Mouse (Mus musculus): ENCODE results near the gene Hprt.

The Hprt gene

GRCm38 (mm10) chrX:53046911-53047310 is 59.0 kb downstream of the Hprt start:
- H3K36me3 ChIP-seq (ENCODE audit: insufficient read depth, low read length), result no peaks in the 10 kb centered on the region
- H3K4me3 ChIP-seq (replicated peaks; ENCODE audit: low read length), result no peak overlapping the region
- peaks cover 15% of the 10 kb centered on the region for H3K4me1 ChIP-seq (replicated peaks; ENCODE audit: low read depth, low read length)
- no peaks in the 10 kb centered on the region for H3K27me3 ChIP-seq (ENCODE audit: insufficient read depth, low read length)
- no peaks in the 10 kb centered on the region for H3K9me3 ChIP-seq (ENCODE audit: low read length)
- no peak for TF ChIP-seq POU5F1 (IDR thresholded peaks at IDR 0.05; ENCODE audit: borderline replicate concordance, low read length)
- no peak for TF ChIP-seq CTCF (conservative IDR thresholded peaks at IDR 0.05; ENCODE audit: low read length)
- no peak for TF ChIP-seq NANOG (IDR thresholded peaks at IDR 0.05; ENCODE audit: borderline replicate concordance, low read length)

GRCm38 (mm10) chrX:53049196-53049595 is 61.3 kb downstream of the Hprt start:
- Histone ChIP-seq H3K27me3 (ENCODE audit: insufficient read depth, low read length) (no peaks in the 10 kb centered on the region; the same call in 1 of the 2 replicates), H3K9me3 (ENCODE audit: low read length) (no peaks in the 10 kb centered on the region), H3K36me3 (ENCODE audit: insufficient read depth, low read length) (no peaks in the 10 kb centered on the region), H3K4me3 (replicated peaks; ENCODE audit: low read length) (no peak overlapping the region), H3K4me1 (replicated peaks; ENCODE audit: low read depth, low read length) (peaks cover 33% of the 10 kb centered on the region)
- TF ChIP-seq CTCF (conservative IDR thresholded peaks at IDR 0.05; ENCODE audit: low read length) (no peak), POU5F1 (IDR thresholded peaks at IDR 0.05; ENCODE audit: borderline replicate concordance, low read length) (no peak), NANOG (IDR thresholded peaks at IDR 0.05; ENCODE audit: borderline replicate concordance, low read length) (no peak)

- H3K4me3 ChIP-seq (replicated peaks; ENCODE audit: low read length), result 0 out of 2 replicates have a peak overlapping the region, but pooled peaks have one; percentile 20
- H3K36me3 ChIP-seq (ENCODE audit: insufficient read depth, low read length), result no peaks in the 10 kb centered on the region
- no peaks in the 10 kb centered on the region for H3K9me3 ChIP-seq (ENCODE audit: low read length)
- no peaks in the 10 kb centered on the region; the same call in 1 of the 2 replicates for H3K27me3 ChIP-seq (ENCODE audit: insufficient read depth, low read length)
- peaks cover 31% of the 10 kb centered on the region for H3K4me1 ChIP-seq (replicated peaks; ENCODE audit: low read depth, low read length)
- no peak for TF ChIP-seq NANOG (IDR thresholded peaks at IDR 0.05; ENCODE audit: borderline replicate concordance, low read length)
- TF ChIP-seq POU5F1 (IDR thresholded peaks at IDR 0.05; ENCODE audit: borderline replicate concordance, low read length), result no peak
- no peak for TF ChIP-seq CTCF (conservative IDR thresholded peaks at IDR 0.05; ENCODE audit: low read length)
These were observed 62.4 kb downstream of the Hprt start for GRCm38 (mm10) chrX:53050353-53050752.

- no peaks in the 10 kb centered on the region for H3K9me3 ChIP-seq (ENCODE audit: low read length)
- TF ChIP-seq POU5F1 (IDR thresholded peaks at IDR 0.05; ENCODE audit: borderline replicate concordance, low read length) (no peak), NANOG (IDR thresholded peaks at IDR 0.05; ENCODE audit: borderline replicate concordance, low read length) (no peak), CTCF (conservative IDR thresholded peaks at IDR 0.05; ENCODE audit: low read length) (no peak)
- H3K27me3 ChIP-seq (ENCODE audit: insufficient read depth, low read length), result peaks cover 8% of the 10 kb centered on the region; the same call in 1 of the 2 replicates
- H3K4me3 ChIP-seq (replicated peaks; ENCODE audit: low read length), result peak overlapping the region; percentile 72
- no peaks in the 10 kb centered on the region for H3K36me3 ChIP-seq (ENCODE audit: insufficient read depth, low read length)
- peaks cover 39% of the 10 kb centered on the region for H3K4me1 ChIP-seq (replicated peaks; ENCODE audit: low read depth, low read length)
These were observed 64.9 kb downstream of the Hprt start for GRCm38 (mm10) chrX:53052652-53053500.

GRCm38 (mm10) chrX:53053885-53054284 is 65.9 kb downstream of the Hprt start:
- no peaks in the 10 kb centered on the region for H3K9me3 ChIP-seq (ENCODE audit: low read length)
- no peak overlapping the region for H3K4me3 ChIP-seq (replicated peaks; ENCODE audit: low read length)
- H3K4me1 ChIP-seq (replicated peaks; ENCODE audit: low read depth, low read length), result peaks cover 39% of the 10 kb centered on the region
- no peaks in the 10 kb centered on the region for H3K36me3 ChIP-seq (ENCODE audit: insufficient read depth, low read length)
- H3K27me3 ChIP-seq (ENCODE audit: insufficient read depth, low read length), result peaks cover 14% of the 10 kb centered on the region; the same call in 1 of the 2 replicates
- TF ChIP-seq POU5F1 (IDR thresholded peaks at IDR 0.05; ENCODE audit: borderline replicate concordance, low read length) (no peak), NANOG (IDR thresholded peaks at IDR 0.05; ENCODE audit: borderline replicate concordance, low read length) (no peak), CTCF (conservative IDR thresholded peaks at IDR 0.05; ENCODE audit: low read length) (no peak)

- Histone ChIP-seq H3K9me3 (ENCODE audit: low read length) (no peaks in the 10 kb centered on the region), H3K4me3 (replicated peaks; ENCODE audit: low read length) (peak overlapping the region; percentile 80; the same call in 1 of the 2 replicates), H3K4me1 (replicated peaks; ENCODE audit: low read depth, low read length) (peaks cover 34% of the 10 kb centered on the region), H3K27me3 (ENCODE audit: insufficient read depth, low read length) (peaks cover 24% of the 10 kb centered on the region), H3K36me3 (ENCODE audit: insufficient read depth, low read length) (no peaks in the 10 kb centered on the region)
- no peak for TF ChIP-seq CTCF (conservative IDR thresholded peaks at IDR 0.05; ENCODE audit: low read length)
- no peak for TF ChIP-seq POU5F1 (IDR thresholded peaks at IDR 0.05; ENCODE audit: borderline replicate concordance, low read length)
- no peak for TF ChIP-seq NANOG (IDR thresholded peaks at IDR 0.05; ENCODE audit: borderline replicate concordance, low read length)
These were observed 67.8 kb downstream of the Hprt start for GRCm38 (mm10) chrX:53055771-53056170.

- H3K36me3 ChIP-seq (ENCODE audit: insufficient read depth, low read length), result no peaks in the 10 kb centered on the region
These were observed 68.7 kb downstream of the Hprt start for GRCm38 (mm10) chrX:53056627-53057026.

GRCm38 (mm10) chrX:53057054-53057759 is 69.3 kb downstream of the Hprt start:
- H3K9me3 ChIP-seq (ENCODE audit: low read length), result no peaks in the 10 kb centered on the region
- H3K4me1 ChIP-seq (replicated peaks; ENCODE audit: low read depth, low read length), result peaks cover 28% of the 10 kb centered on the region
- no peaks in the 10 kb centered on the region for H3K36me3 ChIP-seq (ENCODE audit: insufficient read depth, low read length)
- TF ChIP-seq POU5F1 (IDR thresholded peaks at IDR 0.05; ENCODE audit: borderline replicate concordance, low read length) (no peak), CTCF (conservative IDR thresholded peaks at IDR 0.05; ENCODE audit: low read length) (no peak), NANOG (IDR thresholded peaks at IDR 0.05; ENCODE audit: borderline replicate concordance, low read length) (no peak)
- H3K4me3 ChIP-seq (replicated peaks; ENCODE audit: low read length), result peak overlapping the region; percentile 80
- peaks cover 28% of the 10 kb centered on the region for H3K27me3 ChIP-seq (ENCODE audit: insufficient read depth, low read length)

More at GRCm38 (mm10) chrX:53056627-53057026, 68.7 kb downstream of the Hprt start:
- peak overlapping the region; percentile 80 for H3K4me3 ChIP-seq (replicated peaks; ENCODE audit: low read length)
- H3K27me3 ChIP-seq (ENCODE audit: insufficient read depth, low read length), result peaks cover 28% of the 10 kb centered on the region
- H3K4me1 ChIP-seq (replicated peaks; ENCODE audit: low read depth, low read length), result peaks cover 33% of the 10 kb centered on the region
- no peaks in the 10 kb centered on the region for H3K9me3 ChIP-seq (ENCODE audit: low read length)
- TF ChIP-seq NANOG (IDR thresholded peaks at IDR 0.05; ENCODE audit: borderline replicate concordance, low read length), result no peak
- no peak for TF ChIP-seq POU5F1 (IDR thresholded peaks at IDR 0.05; ENCODE audit: borderline replicate concordance, low read length)
- TF ChIP-seq CTCF (conservative IDR thresholded peaks at IDR 0.05; ENCODE audit: low read length), result no peak
